25 mouse cellular contexts compared by ENCODE assay signal in genomic region chr14:121046313-121046961, GRCm38 (mm10). TPM values are rescaled to one million over a fixed set of nuclear protein-coding genes. Genes with fewer than 3 reads are reported as not detected.
DNase-seq lines count a peak whose midpoint lies in the region; ATAC-seq lines count a peak whose summit lies in the region.
"Had no signal": no experiment of that assay in that cellular context is flagged by ENCODE, and none has a peak within 500 bp of the region (broad histone marks: within the 10 kb centered on the region; RNA-seq: fewer than 3 reads in every experiment).

No protein-coding gene starts in this region.

- H3K36me3 ChIP-seq in forebrain, embryonic 10.5 days (replicated peaks): peaks cover 22% of the 10 kb centered on the region
- H3K36me3 ChIP-seq in forebrain, embryonic 13.5 days (ENCODE audit: poor library complexity, severe bottlenecking): no peaks in the 10 kb centered on the region
- peaks cover 3% of the 10 kb centered on the region; the same call in 1 of the 2 replicates for H3K36me3 ChIP-seq in heart, embryonic 13.5 days
- H3K36me3 ChIP-seq in limb, embryonic 12.5 days: peaks cover 27% of the 10 kb centered on the region
- peaks cover 42% of the 10 kb centered on the region for H3K36me3 ChIP-seq in limb, embryonic 10.5 days
- H3K36me3 ChIP-seq: intestine, embryonic 15.5 days; liver, embryonic 15.5 days; midbrain, embryonic 15.5 days; neural tube, embryonic 12.5 days had no signal

- H3K4me2 ChIP-seq in forebrain, embryonic 13.5 days: no peak overlapping the region
- H3K4me2 ChIP-seq in heart, embryonic 13.5 days: no peak overlapping the region
- H3K4me2 ChIP-seq in limb, embryonic 12.5 days: no peak overlapping the region
- H3K4me2 ChIP-seq: intestine, embryonic 15.5 days; liver, embryonic 15.5 days; lung, embryonic 14.5 days; midbrain, embryonic 15.5 days; neural tube, embryonic 12.5 days had no signal

- H3K4me3 ChIP-seq in forebrain, embryonic 10.5 days: no peak overlapping the region
- no peak overlapping the region for H3K4me3 ChIP-seq in forebrain, embryonic 13.5 days
- H3K4me3 ChIP-seq in heart, embryonic 13.5 days: no peak overlapping the region
- no peak overlapping the region for H3K4me3 ChIP-seq in limb, embryonic 12.5 days (replicated peaks)
- no peak overlapping the region for H3K4me3 ChIP-seq in limb, embryonic 10.5 days
- H3K4me3 ChIP-seq: hindbrain, embryonic 10.5 days; intestine, embryonic 15.5 days; layer of hippocampus, adult 2 months; liver, embryonic 15.5 days; midbrain, embryonic 15.5 days; neural tube, embryonic 12.5 days had no signal

- ATAC-seq in forebrain, embryonic 13.5 days: no peak
- no peak for ATAC-seq in heart, embryonic 13.5 days (ENCODE audit: extremely low read depth, insufficient number of reproducible peaks, low FRiP score, low TSS enrichment)
- no peak for ATAC-seq in limb, embryonic 12.5 days (ENCODE audit: insufficient number of reproducible peaks, insufficient read depth, low FRiP score, low TSS enrichment, low read depth)
- ATAC-seq: forebrain, postnatal 0 days; hindbrain, postnatal 0 days; intestine, embryonic 15.5 days; midbrain, embryonic 15.5 days had no signal

- WGBS in forebrain, embryonic 10.5 days: 92% methylated on average over 9 of the region's 9 CpGs
- WGBS in forebrain, embryonic 13.5 days: 83% methylated on average over 9 of the region's 9 CpGs
- 60% methylated on average over 9 of the region's 9 CpGs for WGBS in heart, embryonic 13.5 days
- 81% methylated on average over 9 of the region's 9 CpGs for WGBS in limb, embryonic 12.5 days
- 80% methylated on average over 9 of the region's 9 CpGs for WGBS in limb, embryonic 10.5 days

- 0 out of 2 replicates have a peak, but pooled peaks cover 4% of the 10 kb centered on the region for H3K27me3 ChIP-seq in forebrain, embryonic 10.5 days (ENCODE audit: poor library complexity, severe bottlenecking)
- no peaks in the 10 kb centered on the region for H3K27me3 ChIP-seq in forebrain, embryonic 13.5 days
- H3K27me3 ChIP-seq in heart, embryonic 13.5 days (replicated peaks): no peaks in the 10 kb centered on the region
- H3K27me3 ChIP-seq in limb, embryonic 12.5 days: no peaks in the 10 kb centered on the region
- H3K27me3 ChIP-seq in limb, embryonic 10.5 days (ENCODE audit: low read depth, poor library complexity, severe bottlenecking): no peaks in the 10 kb centered on the region
- H3K27me3 ChIP-seq: intestine, embryonic 15.5 days; liver, embryonic 15.5 days; midbrain, embryonic 15.5 days; neural tube, embryonic 12.5 days had no signal

- no peak overlapping the region for H3K9ac ChIP-seq in forebrain, embryonic 13.5 days
- no peak overlapping the region for H3K9ac ChIP-seq in heart, embryonic 13.5 days
- H3K9ac ChIP-seq in limb, embryonic 12.5 days (replicated peaks): no peak overlapping the region
- H3K9ac ChIP-seq: forebrain, postnatal 0 days; intestine, embryonic 15.5 days; liver, embryonic 15.5 days; lung, embryonic 14.5 days; midbrain, embryonic 15.5 days; neural tube, embryonic 12.5 days had no signal

- no peak for DNase-seq in forebrain, embryonic 10.5 days (ENCODE audit: extremely low spot score, low spot score)
- DNase-seq in heart, adult 8-10 months (ENCODE audit: low spot score): no peak
- DNase-seq in limb, embryonic 10.5 days (ENCODE audit: low spot score): no peak
- no peak for DNase-seq in right cerebral cortex, postnatal 10 days (ENCODE audit: low spot score in 2 of 2)
- DNase-seq: adrenal gland, postnatal 25 days; cerebellum, adult 18-20 months; cerebellum, postnatal 10 days; forebrain, postnatal 0 days; gastrocnemius, postnatal 14 days; kidney, adult 2 months; kidney, postnatal 36 days; lung, embryonic 14.5 days; lung, postnatal 14 days; thymus, adult 2 months; thymus, postnatal 36 days had no signal

- no peaks in the 10 kb centered on the region for H3K9me3 ChIP-seq in forebrain, embryonic 10.5 days
- 0 out of 2 replicates have a peak, but pooled peaks cover 4% of the 10 kb centered on the region for H3K9me3 ChIP-seq in forebrain, embryonic 13.5 days (replicated peaks)
- no peaks in the 10 kb centered on the region for H3K9me3 ChIP-seq in heart, embryonic 13.5 days
- no peaks in the 10 kb centered on the region for H3K9me3 ChIP-seq in limb, embryonic 12.5 days
- no peaks in the 10 kb centered on the region for H3K9me3 ChIP-seq in limb, embryonic 10.5 days (replicated peaks)
- H3K9me3 ChIP-seq: intestine, embryonic 15.5 days; liver, embryonic 15.5 days; midbrain, embryonic 15.5 days; neural tube, embryonic 12.5 days had no signal

- peaks cover 25% of the 10 kb centered on the region for H3K4me1 ChIP-seq in forebrain, embryonic 10.5 days
- peaks cover 5% of the 10 kb centered on the region; the same call in 1 of the 2 replicates for H3K4me1 ChIP-seq in forebrain, embryonic 13.5 days
- peaks cover 48% of the 10 kb centered on the region for H3K4me1 ChIP-seq in heart, embryonic 13.5 days
- H3K4me1 ChIP-seq in limb, embryonic 12.5 days (replicated peaks): peaks cover 49% of the 10 kb centered on the region
- H3K4me1 ChIP-seq in limb, embryonic 10.5 days: peaks cover 65% of the 10 kb centered on the region

- 0 out of 2 replicates have a peak overlapping the region, but pooled peaks have one; percentile 1 for H3K27ac ChIP-seq in forebrain, embryonic 10.5 days
- no peak overlapping the region for H3K27ac ChIP-seq in forebrain, embryonic 13.5 days
- peak overlapping the region; percentile 28 for H3K27ac ChIP-seq in heart, embryonic 13.5 days (replicated peaks)
- peak overlapping the region; percentile 35; the same call in 1 of the 2 replicates for H3K27ac ChIP-seq in limb, embryonic 12.5 days
- no peak overlapping the region for H3K27ac ChIP-seq in limb, embryonic 10.5 days
- H3K27ac ChIP-seq: hindbrain, embryonic 10.5 days; hindbrain, postnatal 0 days; intestine, embryonic 15.5 days; layer of hippocampus, adult 2 months; liver, embryonic 15.5 days; midbrain, embryonic 15.5 days; neural tube, embryonic 12.5 days had no signal

RNA-seq across cellular contexts. Expression of gene Farp1, which starts 11.4 kb away (rescaled TPM):
- 21.7 and 22.9 TPM in 2 replicates for polyA plus RNA-seq in forebrain, embryonic 10.5 days (2016; fragmentation: Nextera tagmentation; extraction: Ambion mirVana)
- polyA plus RNA-seq in forebrain, embryonic 13.5 days (2015; fragmentation: Nextera tagmentation; extraction: Ambion mirVana): 15.9 and 17.7 TPM in 2 replicates
- polyA plus RNA-seq in heart, embryonic 13.5 days (2015; fragmentation: Nextera tagmentation; extraction: Ambion mirVana): 15.3 and 17.6 TPM in 2 replicates
- total RNA-seq in heart, adult 8-10 months (2022): 10 to 100 TPM in 2 of 4 experiments, 1 to 10 TPM in 2; 9.1 to 10.7 (median 10.2) TPM
- polyA plus RNA-seq in limb, embryonic 12.5 days (2016; fragmentation: Nextera tagmentation; extraction: Ambion mirVana): 58.2 and 62.1 TPM in 2 replicates
- polyA plus RNA-seq in limb, embryonic 10.5 days (2016; fragmentation: Nextera tagmentation; extraction: Ambion mirVana): 43.3 and 53.2 TPM in 2 replicates

Comparison
In these comparisons a context has a peak if more than half of its experiments do, and no peak if none do; other contexts are left out.
1. H3K27ac ChIP-seq: peak in forebrain, embryonic 10.5 days (single experiment), heart, embryonic 13.5 days (single experiment) and limb, embryonic 12.5 days (single experiment); none in forebrain, embryonic 13.5 days (single experiment) and limb, embryonic 10.5 days (single experiment).